Mouse (Mus musculus) neural tube, embryonic 14.5 days (tissue): ENCODE results near the gene Tmem104. TPM values are rescaled to one million over a fixed set of nuclear protein-coding genes. Genes with fewer than 3 reads are reported as not detected.

Experiments
- ATAC-seq: fragments of 200-750 bp; cut with Nextera tagmentation; 2 replicates; pipeline ENCODE4 v1.8.0; 2017; ENCODE audit warnings: low read depth, mild to moderate bottlenecking, moderate TSS enrichment, moderate library complexity
- H3K27ac ChIP-seq: fragments of 300-500 bp; sonication (generic); 2 replicates; pipeline ENCODE4 v1.5.1; 2014; ENCODE audit warnings: low read depth, mild to moderate bottlenecking, control low read depth, low read length, moderate library complexity, mixed read lengths
- H3K27me3 ChIP-seq: fragments of 300-500 bp; sonication (generic); 2 replicates; pipeline ENCODE4 v1.6.1; 2014; ENCODE audit warnings: low read length; ENCODE audit not compliant: control insufficient read depth, insufficient read depth
- H3K36me3 ChIP-seq: fragments of 300-500 bp; sonication (generic); 2 replicates; pipeline ENCODE4 v1.6.1; 2014; ENCODE audit warnings: low read length, mixed read lengths; ENCODE audit not compliant: control insufficient read depth, insufficient read depth
- H3K4me1 ChIP-seq: fragments of 300-500 bp; sonication (generic); 2 replicates; pipeline ENCODE4 v1.6.1; 2014; ENCODE audit warnings: low read length; ENCODE audit not compliant: control insufficient read depth, insufficient read depth
- H3K4me2 ChIP-seq: fragments of 300-500 bp; sonication (generic); 2 replicates; pipeline ENCODE4 v1.6.1; 2014; ENCODE audit warnings: mild to moderate bottlenecking, low read depth, low read length, control low read depth
- H3K4me3 ChIP-seq: fragments of 300-500 bp; sonication (generic); 2 replicates; pipeline ENCODE4 v1.5.1; 2014; ENCODE audit warnings: low read depth, low read length, control low read depth, mixed read lengths
- H3K9ac ChIP-seq: fragments of 300-500 bp; sonication (generic); replicated peaks from 2 replicates; pipeline ENCODE4 v1.6.1; 2014; ENCODE audit warnings: low read depth, mild to moderate bottlenecking, control low read depth, low read length, mixed read lengths
- H3K9me3 ChIP-seq: fragments of 300-500 bp; sonication (generic); 2 replicates; pipeline ENCODE4 v1.6.1; 2016; ENCODE audit warnings: low read length; ENCODE audit not compliant: control insufficient read depth
- WGBS: fragments of 180-500 bp; shearing (Covaris S2); extraction: QIAGEN DNeasy Blood & Tissue Kit; methylation state at CpG from one replicate; pipeline ENCODE4 v1.1.7; 2014; 5-methylcytosine and 5-hydroxymethylcytosine counted together
- polyA plus RNA-seq: library from polyadenylated mRNA; unstranded; fragments of >200 nt; fragmentation: Nextera tagmentation; extraction: Ambion mirVana; gene quantifications from 2 replicates; pipeline ENCODE4 v1.2.1, GENCODE M21; 2014

Tmem104 gene
- polyA plus RNA-seq, 1 experiment from 2014 or later = 8.9 TPM

DNA sequence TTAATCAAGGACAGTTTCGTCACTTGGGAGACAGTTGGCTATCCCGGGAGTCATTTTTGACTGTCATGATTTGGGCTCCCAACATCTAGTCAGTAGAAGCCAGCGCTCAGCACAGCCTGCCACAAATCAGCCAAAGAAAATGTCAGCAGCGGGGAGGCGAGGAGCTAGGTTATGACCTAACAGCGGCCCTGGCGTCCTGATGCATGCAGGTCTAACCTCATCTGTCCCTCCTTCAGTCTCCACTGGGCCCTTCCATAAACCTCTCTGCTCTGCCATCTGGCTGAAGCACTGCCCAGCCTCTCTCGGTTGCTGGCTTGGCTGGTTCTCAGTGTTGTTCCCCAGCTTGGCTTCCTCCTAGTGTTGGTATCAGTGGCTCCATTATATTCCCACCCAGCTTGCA lies 95.0 kb downstream of the Tmem104 start:
- Histone ChIP-seq H3K4me2 (no peak overlapping the region), H3K9ac (no peak overlapping the region), H3K36me3 (no peaks in the 10 kb centered on the region), H3K4me1 (0 out of 2 replicates have a peak, but pooled peaks cover 3% of the 10 kb centered on the region), H3K27ac (0 out of 2 replicates have a peak overlapping the region, but pooled peaks have one; percentile 5), H3K9me3 (no peaks in the 10 kb centered on the region), H3K27me3 (no peaks in the 10 kb centered on the region), H3K4me3 (no peak overlapping the region)
- ATAC-seq = no peak
- 73% methylated on average over 8 of the region's 8 CpGs for WGBS

DNA sequence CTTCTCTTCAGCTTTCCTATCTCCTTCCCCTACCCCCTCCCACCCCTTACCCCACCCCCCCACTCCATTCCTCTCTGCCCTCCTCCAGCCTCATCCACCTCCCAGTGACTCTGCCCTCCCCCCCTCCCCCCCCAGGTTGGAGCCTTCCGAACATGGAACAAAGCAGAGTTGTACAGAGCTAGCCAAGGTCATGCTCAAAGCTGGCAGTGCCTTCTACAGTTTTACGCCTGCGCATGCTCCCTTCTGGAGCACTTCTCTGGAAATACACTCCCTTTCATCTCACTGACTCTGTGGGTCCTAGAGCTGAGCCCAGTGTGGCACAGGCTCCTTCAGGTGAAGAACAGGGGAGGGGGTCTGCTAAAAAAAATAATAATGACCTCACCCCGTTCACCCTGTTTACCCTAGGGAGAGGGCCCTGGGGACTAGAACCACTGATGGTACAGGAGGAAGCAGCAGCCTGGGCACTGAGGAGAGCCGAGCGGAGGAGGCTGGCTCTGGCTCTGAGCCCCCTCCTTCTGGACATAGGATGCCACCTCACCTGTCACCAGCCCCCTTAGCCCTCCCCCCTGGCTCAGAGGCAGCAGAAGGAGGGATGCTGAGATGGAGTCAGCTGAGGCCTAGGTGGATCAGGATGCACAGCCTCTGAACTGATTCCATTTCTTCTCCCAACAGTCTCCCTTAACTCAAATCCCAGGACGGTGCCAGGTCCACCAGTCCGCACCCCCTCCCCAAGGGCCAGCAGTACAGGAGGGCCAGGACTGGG lies 95.6 kb downstream of the Tmem104 start:
- Histone ChIP-seq H3K27me3 (no peaks in the 10 kb centered on the region), H3K4me1 (no peaks in the 10 kb centered on the region), H3K27ac (no peak overlapping the region), H3K4me2 (no peak overlapping the region), H3K9me3 (no peaks in the 10 kb centered on the region), H3K36me3 (no peaks in the 10 kb centered on the region), H3K9ac (no peak overlapping the region), H3K4me3 (no peak overlapping the region)
- 84% methylated on average over 8 of the region's 8 CpGs for WGBS
- ATAC-seq = no peak; the same call in 1 of the 2 replicates

DNA sequence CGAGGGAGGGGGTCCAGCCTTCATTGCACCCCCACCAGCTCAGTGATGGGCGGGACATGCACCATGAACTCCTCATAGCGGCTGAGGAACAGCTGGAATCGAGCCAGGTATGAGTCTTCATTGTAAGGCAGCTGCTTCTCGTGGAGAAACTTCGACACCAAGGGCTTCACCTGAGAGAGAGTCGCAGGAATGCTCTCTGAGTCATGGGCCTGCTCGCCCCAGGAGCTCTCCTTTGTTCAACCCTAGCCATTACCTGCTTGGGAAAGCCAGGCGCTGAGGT lies 96.1 kb downstream of the Tmem104 start:
- WGBS = 67% methylated on average over 9 of the region's 9 CpGs
- H3K4me1 ChIP-seq = no peaks in the 10 kb centered on the region
- H3K27me3 ChIP-seq = no peaks in the 10 kb centered on the region
- ATAC-seq = no peak
- H3K4me3 ChIP-seq = no peak overlapping the region
- no peaks in the 10 kb centered on the region for H3K9me3 ChIP-seq
- no peak overlapping the region for H3K9ac ChIP-seq
- no peak overlapping the region for H3K27ac ChIP-seq
- H3K4me2 ChIP-seq = no peak overlapping the region
- H3K36me3 ChIP-seq = no peaks in the 10 kb centered on the region

DNA sequence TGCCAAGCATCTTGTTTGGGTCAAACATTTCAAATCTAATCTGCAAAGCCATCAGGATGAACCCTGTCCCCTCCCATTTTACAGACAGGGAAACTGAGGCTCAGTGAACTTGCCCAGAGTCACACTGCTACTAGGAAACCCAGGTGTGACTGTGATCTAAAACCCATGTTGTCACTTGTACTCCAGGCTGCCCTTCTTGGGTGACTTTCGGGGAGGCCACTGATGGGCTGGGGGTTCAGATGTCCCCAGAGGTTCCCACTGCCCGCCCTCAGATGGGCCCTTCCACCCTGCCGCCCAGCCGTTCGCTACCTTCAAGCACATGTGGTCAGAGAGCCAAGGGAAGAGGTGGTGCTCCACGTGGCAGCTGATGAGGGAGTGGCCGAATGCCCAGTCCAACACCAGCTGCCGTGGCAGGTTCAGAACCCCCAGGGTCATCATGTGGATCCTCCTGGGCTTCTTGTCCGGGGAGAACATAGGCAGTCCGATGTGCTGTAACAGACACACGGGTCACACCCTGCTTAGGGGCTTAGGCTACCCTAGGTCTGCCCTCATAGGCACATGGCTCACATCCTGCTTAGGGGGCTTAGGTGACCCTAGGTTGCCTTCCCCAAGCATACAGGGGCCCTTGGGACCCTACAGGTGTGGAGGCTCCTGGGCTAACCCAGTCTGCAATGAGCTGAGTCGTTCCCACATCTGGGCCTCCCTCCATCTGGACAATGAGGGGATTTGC lies 96.8 kb downstream of the Tmem104 start:
- 88% methylated on average over 12 of the region's 12 CpGs for whole genome bisulfite sequencing
- H3K4me1 ChIP-seq = no peaks in the 10 kb centered on the region

DNA sequence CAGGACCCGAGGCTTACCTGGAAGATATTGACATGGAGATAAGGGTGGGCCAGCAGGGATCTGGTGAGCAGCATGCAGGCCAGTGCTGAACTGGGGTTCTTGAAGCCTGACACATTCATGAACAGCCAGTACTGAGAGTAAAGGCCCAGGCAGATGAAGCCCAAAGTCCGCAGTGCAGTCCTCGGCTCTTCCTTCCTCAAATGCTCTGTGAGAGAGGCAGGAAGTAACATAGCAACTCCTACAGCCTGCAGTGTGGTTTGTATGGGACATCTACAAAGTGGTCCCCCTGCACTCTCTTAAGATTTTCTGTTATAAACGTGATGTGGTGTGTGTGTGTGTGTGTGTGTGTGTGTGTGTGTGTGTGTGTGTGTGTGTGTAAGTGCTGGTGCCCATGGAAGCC lies 98.0 kb downstream of the Tmem104 start:
- no peak overlapping the region for H3K4me3 ChIP-seq
- no peak overlapping the region for H3K27ac ChIP-seq
- H3K4me1 ChIP-seq = no peaks in the 10 kb centered on the region
- no peak overlapping the region for H3K4me2 ChIP-seq
- H3K36me3 ChIP-seq = no peaks in the 10 kb centered on the region
- no peak overlapping the region for H3K9ac ChIP-seq
- WGBS = 68% methylated on average over 4 of the region's 4 CpGs
- ATAC-seq = no peak
- no peaks in the 10 kb centered on the region for H3K27me3 ChIP-seq
- H3K9me3 ChIP-seq = no peaks in the 10 kb centered on the region

More for the DNA sequence above, 96.8 kb downstream of the Tmem104 start:
- H3K9ac ChIP-seq = no peak overlapping the region
- no peaks in the 10 kb centered on the region for H3K36me3 ChIP-seq
- H3K4me2 ChIP-seq = no peak overlapping the region
- H3K27ac ChIP-seq = no peak overlapping the region
- no peak for ATAC-seq
- no peak overlapping the region for H3K4me3 ChIP-seq
- no peaks in the 10 kb centered on the region for H3K27me3 ChIP-seq
- H3K9me3 ChIP-seq = no peaks in the 10 kb centered on the region

DNA sequence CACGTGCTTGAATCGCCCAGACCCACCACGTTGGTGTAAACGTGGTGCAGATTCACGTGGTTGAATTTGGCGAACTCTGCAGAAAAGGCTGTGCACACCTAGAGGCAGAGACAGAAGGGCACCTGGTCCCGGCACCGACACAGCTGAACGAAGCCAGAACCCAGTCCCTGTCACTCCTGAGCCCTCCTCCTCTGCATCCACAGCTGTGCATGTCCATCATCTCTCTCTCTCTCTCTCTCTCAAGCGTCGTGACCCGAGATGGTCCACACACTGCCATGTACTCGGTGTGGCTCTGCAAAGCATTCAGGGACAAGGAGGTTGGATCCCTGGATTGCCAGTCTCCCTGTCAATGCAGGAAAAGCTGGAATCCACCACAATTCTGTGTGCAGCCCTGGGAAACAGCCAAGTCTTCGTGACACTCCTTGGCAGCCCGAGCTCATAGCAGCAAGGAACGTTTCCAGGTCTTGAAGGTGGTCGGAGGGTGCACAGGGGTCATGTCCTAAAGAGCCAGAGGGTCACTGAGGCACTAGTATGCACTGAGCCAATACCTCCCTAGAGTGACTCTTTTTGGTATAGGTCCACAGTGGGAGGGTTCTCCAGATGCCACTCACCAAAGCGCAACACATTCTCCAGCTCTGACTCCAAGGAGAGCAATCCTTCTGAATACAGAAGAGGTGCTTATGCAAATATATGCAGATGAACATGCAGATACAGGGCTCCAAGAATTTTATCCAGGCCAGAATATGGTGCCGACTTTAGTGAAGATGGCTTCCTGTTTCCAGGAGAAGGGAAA lies 99.1 kb downstream of the Tmem104 start:
- Histone ChIP-seq H3K27me3 (no peaks in the 10 kb centered on the region), H3K9me3 (no peaks in the 10 kb centered on the region), H3K4me1 (no peaks in the 10 kb centered on the region), H3K4me2 (no peak overlapping the region), H3K27ac (no peak overlapping the region), H3K9ac (no peak overlapping the region), H3K4me3 (no peak overlapping the region), H3K36me3 (no peaks in the 10 kb centered on the region)
- 76% methylated on average over 19 of the region's 19 CpGs for WGBS
- no peak for ATAC-seq

DNA sequence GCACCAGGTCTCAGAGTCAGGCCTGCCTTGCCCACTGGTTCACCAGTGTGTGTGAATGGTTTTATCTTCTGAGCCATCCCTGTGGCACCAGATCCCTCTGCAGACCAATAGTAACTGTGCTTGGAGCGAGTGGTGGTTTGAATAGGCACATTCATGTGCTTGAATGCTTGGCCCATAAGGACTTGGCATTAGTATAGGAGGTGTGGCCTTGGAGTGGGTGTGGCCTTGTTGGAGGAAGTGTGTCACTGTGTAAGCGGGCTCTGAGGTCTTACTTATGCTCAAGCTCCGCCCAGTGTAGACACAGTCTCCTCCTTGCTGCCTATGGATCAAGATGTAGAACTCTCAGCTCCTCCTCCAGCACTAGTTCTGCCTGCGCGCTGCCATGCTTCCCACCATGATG lies 100.1 kb downstream of the Tmem104 start:
- 89% methylated on average over 5 of the region's 5 CpGs for WGBS
- H3K36me3 ChIP-seq = no peaks in the 10 kb centered on the region
- ATAC-seq = no peak
- no peak overlapping the region for H3K4me3 ChIP-seq
- no peak overlapping the region for H3K9ac ChIP-seq
- no peaks in the 10 kb centered on the region for H3K27me3 ChIP-seq
- no peak overlapping the region for H3K27ac ChIP-seq
- no peak overlapping the region for H3K4me2 ChIP-seq
- no peaks in the 10 kb centered on the region for H3K4me1 ChIP-seq
- no peaks in the 10 kb centered on the region for H3K9me3 ChIP-seq

DNA sequence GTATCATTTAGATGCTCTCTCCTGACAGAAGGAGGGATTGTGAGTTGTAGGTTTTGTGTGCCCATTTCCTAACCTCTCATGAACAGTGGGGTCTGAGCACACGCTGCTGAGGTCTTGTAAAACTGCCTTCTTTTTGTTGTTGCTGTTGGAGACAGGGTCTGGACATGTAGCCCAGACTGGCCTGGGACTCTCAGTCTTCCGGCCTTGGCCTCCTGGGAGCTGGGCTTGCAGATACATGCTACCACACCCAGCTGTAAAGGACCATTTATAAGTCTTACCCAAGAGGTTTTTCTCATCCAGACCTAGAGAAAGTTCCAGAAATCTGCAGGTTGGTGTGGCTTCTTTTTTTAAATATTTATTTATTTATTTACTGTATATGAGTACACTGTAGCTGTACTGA lies 101.0 kb downstream of the Tmem104 start:
- no peak for ATAC-seq

DNA sequence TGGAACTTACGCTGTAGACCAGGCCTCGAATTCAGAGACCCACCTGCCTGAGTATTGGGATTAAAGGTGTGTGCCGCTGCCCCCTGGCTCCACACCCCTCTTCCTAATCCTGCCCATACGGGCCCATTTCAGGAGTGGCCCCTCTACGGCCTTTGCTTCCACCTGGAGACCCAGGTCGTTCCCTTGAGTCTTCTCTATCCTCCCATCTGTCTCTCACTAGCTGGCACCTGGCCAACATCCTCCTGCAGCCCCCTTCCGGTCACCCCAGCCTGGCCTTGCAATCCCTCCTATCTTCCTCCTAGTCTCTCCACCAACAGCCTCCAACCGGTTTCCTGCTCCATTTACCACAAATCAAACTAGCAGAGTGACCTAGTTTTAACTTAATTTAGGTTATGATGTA lies 102.6 kb downstream of the Tmem104 start:
- Histone ChIP-seq H3K27me3 (no peaks in the 10 kb centered on the region), H3K4me3 (no peak overlapping the region), H3K4me2 (no peak overlapping the region), H3K36me3 (no peaks in the 10 kb centered on the region), H3K9ac (no peak overlapping the region), H3K4me1 (no peaks in the 10 kb centered on the region), H3K9me3 (no peaks in the 10 kb centered on the region), H3K27ac (no peak overlapping the region)
- no peak for ATAC-seq
- 84% methylated on average over 8 of the region's 8 CpGs for WGBS

More for the DNA sequence above, 101.0 kb downstream of the Tmem104 start:
- no peak overlapping the region for H3K27ac ChIP-seq
- H3K27me3 ChIP-seq = no peaks in the 10 kb centered on the region
- no peaks in the 10 kb centered on the region for H3K36me3 ChIP-seq
- no peak overlapping the region for H3K9ac ChIP-seq
- H3K9me3 ChIP-seq = no peaks in the 10 kb centered on the region
- 90% methylated on average over 2 of the region's 2 CpGs for WGBS
- H3K4me1 ChIP-seq = no peaks in the 10 kb centered on the region
- no peak overlapping the region for H3K4me2 ChIP-seq
- no peak overlapping the region for H3K4me3 ChIP-seq
